Mouse (Mus musculus) heart, adult 2 months (tissue): ENCODE measurements around the gene Arl2. TPM values are rescaled to one million over a fixed set of nuclear protein-coding genes. Genes with fewer than 3 reads are reported as not detected.

Experiments used
- DNase-seq, 2 experiments: peaks; one replicate each; pipeline ENCODE4 v3.0.0; 2021
- H3K27ac ChIP-seq: fragments of 200-600 bp; 2 replicates; pipeline ENCODE4 v1.8.1; 2022
- H3K27me3 ChIP-seq: fragments of 200-500 bp; 2 replicates; pipeline ENCODE4 v1.6.1; 2012; ENCODE audit warnings: mild to moderate bottlenecking, low read length, inconsistent platforms, mixed read lengths; ENCODE audit not compliant: control insufficient read depth, insufficient read depth
- H3K36me3 ChIP-seq: fragments of 200-500 bp; 2 replicates; pipeline ENCODE4 v1.6.1; 2012; ENCODE audit warnings: low read length, inconsistent platforms; ENCODE audit not compliant: control insufficient read depth, insufficient read depth
- H3K4me1 ChIP-seq: fragments of 200-500 bp; 2 replicates; pipeline ENCODE4 v1.6.1; 2011; ENCODE audit warnings: low read length; ENCODE audit not compliant: control insufficient read depth, insufficient read depth
- H3K4me3 ChIP-seq: fragments of 200-600 bp; 2 replicates; pipeline ENCODE4 v1.8.1; 2022
- H3K79me2 ChIP-seq: fragments of 200-500 bp; replicated peaks from 2 replicates; pipeline ENCODE4 v1.6.1; 2012; ENCODE audit warnings: mild to moderate bottlenecking, inconsistent platforms, low read length, moderate library complexity, mixed read lengths; ENCODE audit not compliant: control insufficient read depth, insufficient read depth
- H3K9ac ChIP-seq: fragments of 200-500 bp; 2 replicates; pipeline ENCODE4 v1.6.1; 2012; ENCODE audit warnings: low read depth, mild to moderate bottlenecking, control low read depth, inconsistent platforms, low read length, mixed read lengths
- CTCF ChIP-seq: fragments of 200-600 bp; IDR thresholded peaks from 2 replicates; pipeline ENCODE4 v1.8.1; 2022; ENCODE audit warnings: antibody characterized with exemption, mild to moderate bottlenecking, moderate library complexity
- EP300 ChIP-seq: fragments of 200-500 bp; IDR thresholded peaks from 2 replicates; pipeline ENCODE4 v1.6.1; 2011; ENCODE audit warnings: low read depth, low read length, control low read depth; ENCODE audit not compliant: insufficient read depth
- POLR2A ChIP-seq: fragments of 200-500 bp; IDR thresholded peaks from 2 replicates; pipeline ENCODE4 v1.6.1; 2011; ENCODE audit warnings: mild to moderate bottlenecking, low read depth, low read length, control low read depth; ENCODE audit not compliant: insufficient read depth
- WGBS: fragments of 180-500 bp; shearing (Covaris S2); methylation state at CpG from one replicate; pipeline ENCODE4 v1.1.7; 2018; 5-methylcytosine and 5-hydroxymethylcytosine counted together
- intact Hi-C: fragments of 180-260 bp; cut with DNase I; formaldehyde crosslinking; loops from one replicate; pipeline ENCODE4 v1.15.1; 2025
- long read RNA-seq: library from polyadenylated mRNA; stranded (forward); transcript quantifications from one replicate; pipeline ENCODE4 v2.0.0, GENCODE M21; 2021
- polyA plus RNA-seq: library from polyadenylated mRNA; depleted of rRNA; stranded (reverse); fragments of >200 nt; gene quantifications from 2 replicates; pipeline ENCODE4 v1.2.3, GENCODE M21; 2012; rRNA removed
- total RNA-seq, 2 experiments: library from RNA; stranded (reverse); gene quantifications; 2 replicates each; pipeline ENCODE4 v1.2.3; 2021

The Arl2 gene
- 10 to 100 TPM; 62.1 to 72.9 TPM for total RNA-seq
- 153 and 155 TPM in 2 replicates for polyA plus RNA-seq
- long read RNA-seq, transcript Arl2-201 (5 exons, 1,286 nt) = major isoform, 57 of 62 reads
- long read RNA-seq, partial matches to known transcripts = 3 of 62 reads
- long read RNA-seq, other reads (novel, unspliced or antisense) = 2 of 62 reads

DNA sequence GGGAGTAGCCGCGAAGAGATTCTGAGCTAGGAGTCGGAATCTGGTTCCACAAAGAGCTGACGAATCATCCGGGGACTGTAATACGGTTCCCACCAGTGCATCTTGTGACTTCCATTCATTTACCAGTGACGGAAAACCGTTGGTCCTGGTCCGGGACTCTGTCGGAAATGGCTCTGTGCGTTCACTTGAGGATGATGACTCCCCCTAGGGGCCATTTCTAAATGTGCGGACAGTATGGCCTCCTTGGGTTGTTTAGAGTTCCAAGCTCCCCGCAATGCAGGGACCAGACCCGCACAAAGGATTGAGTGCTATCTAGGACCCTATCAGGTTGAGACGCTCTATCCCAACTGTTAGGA, at the start of gene Arl2:
Gene Arl2 (minus strand): TSS at position 155 of the 356 bp plus-strand sequence.
- peak in 1 of 2 experiments; percentile 79 for DNase-seq
- no peaks in the 10 kb centered on the region for H3K27me3 ChIP-seq
- TF ChIP-seq CTCF (peak; percentile 67), POLR2A (no peak), EP300 (no peak)
- intact Hi-C loops = loop anchor here (2.0 kb wide), 1 partner anchor 95 kb away; no protein-coding TSS in a partner anchor
- WGBS = 1% methylated on average over 15 of the region's 15 CpGs
- peak within 1 kb of the TSS; percentile 94 for H3K4me3 ChIP-seq
- H3K4me1 ChIP-seq = peaks cover 1% of the 10 kb centered on the region; the same call in 1 of the 2 replicates
- H3K36me3 ChIP-seq = no peaks in the 10 kb centered on the region
- peak within 1 kb of the TSS; percentile 97 for H3K27ac ChIP-seq
- no peaks in the 10 kb centered on the region for H3K79me2 ChIP-seq
- peak within 1 kb of the TSS; percentile 90 for H3K9ac ChIP-seq

DNA sequence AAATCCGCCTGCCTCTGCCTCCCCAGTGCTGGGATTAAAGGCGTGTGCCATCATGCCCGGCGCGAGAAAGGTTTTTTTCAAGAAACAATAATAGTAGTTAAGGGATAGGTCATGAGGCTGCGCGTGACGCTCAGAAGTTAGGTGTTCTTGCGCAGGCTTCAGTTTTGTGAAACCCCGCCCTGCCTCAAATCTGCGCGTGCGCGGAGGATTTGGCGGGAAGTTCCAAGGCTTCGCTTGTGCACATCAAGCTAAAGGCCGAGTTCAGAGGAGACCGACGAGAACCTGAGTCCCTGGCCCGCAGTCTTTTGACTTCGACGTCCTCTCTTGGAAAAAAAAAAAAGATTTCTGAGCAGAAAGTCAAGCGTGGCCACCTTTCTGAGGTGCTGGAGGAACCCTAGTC, 42.8 kb upstream of the Arl2 start, which contains the start of gene Majin:
Gene Majin (plus strand): TSS at position 258 of the 400 bp plus-strand sequence.
- intact Hi-C loops = no loop called here
- no peaks in the 10 kb centered on the region for H3K27me3 ChIP-seq
- no peak for DNase-seq

DNA sequence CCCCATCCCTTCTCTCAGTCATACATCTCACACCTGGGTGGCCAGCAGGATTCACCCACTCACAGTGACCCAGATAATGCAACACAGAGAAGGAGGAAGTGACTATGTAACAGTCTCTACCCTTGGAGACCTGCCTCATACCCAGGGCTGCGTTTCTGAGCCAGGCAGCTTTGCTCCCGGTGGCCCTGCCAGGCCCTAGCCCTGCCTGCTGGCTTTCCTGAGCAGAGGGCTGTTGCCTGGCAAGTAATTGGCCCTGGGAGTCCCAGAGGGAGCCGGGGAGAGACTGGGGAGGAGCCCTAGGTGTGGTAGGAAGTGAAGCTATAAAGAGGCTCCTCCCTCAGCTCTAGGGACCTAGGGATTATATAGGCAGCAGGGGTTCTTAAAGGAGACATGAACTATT, 41.2 kb upstream of the Arl2 start:
- Histone ChIP-seq H3K9ac (no peak overlapping the region), H3K4me1 (no peaks in the 10 kb centered on the region), H3K27me3 (no peaks in the 10 kb centered on the region), H3K4me3 (no peak overlapping the region), H3K79me2 (no peaks in the 10 kb centered on the region), H3K27ac (no peak overlapping the region), H3K36me3 (no peaks in the 10 kb centered on the region)
- intact Hi-C loops = no loop called here
- whole genome bisulfite sequencing = 9% methylated on average over 3 of the region's 3 CpGs
- no peak for TF ChIP-seq EP300
- no peak for TF ChIP-seq POLR2A
- no peak for TF ChIP-seq CTCF
- no peak for DNase-seq

More for the DNA sequence above, 42.8 kb upstream of the Arl2 start, which contains the start of gene Majin:
- TF ChIP-seq CTCF = no peak
- no peak for TF ChIP-seq POLR2A
- no peak for TF ChIP-seq EP300
- Histone ChIP-seq H3K36me3 (no peaks in the 10 kb centered on the region), H3K4me3 (no peak within 1 kb of the TSS), H3K9ac (no peak within 1 kb of the TSS), H3K79me2 (no peaks in the 10 kb centered on the region), H3K4me1 (no peaks in the 10 kb centered on the region), H3K27ac (no peak within 1 kb of the TSS)
- 83% methylated on average over 23 of the region's 23 CpGs for WGBS

DNA sequence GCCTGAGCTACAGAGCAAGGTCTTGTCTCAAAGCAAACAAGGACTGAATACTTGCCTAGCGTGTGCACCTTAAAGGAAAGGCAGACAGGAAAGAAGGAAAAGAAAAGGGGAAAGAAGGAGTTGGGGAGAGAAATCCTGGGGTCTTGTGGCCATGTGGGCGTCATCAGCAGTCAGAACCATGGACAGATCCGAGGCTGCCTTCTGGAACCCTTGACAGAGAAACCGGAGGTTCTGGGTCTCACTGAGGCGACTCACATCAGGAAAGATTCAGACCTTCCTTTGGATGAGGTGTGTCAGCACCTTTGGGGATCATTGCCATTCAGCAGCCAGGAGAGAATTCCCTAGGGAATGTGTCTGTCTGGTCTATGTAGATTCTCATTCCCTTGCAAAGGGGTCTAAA, 40.3 kb upstream of the Arl2 start:
- 19% methylated on average over 5 of the region's 5 CpGs for WGBS
- Histone ChIP-seq H3K4me1 (no peaks in the 10 kb centered on the region), H3K4me3 (no peak overlapping the region), H3K9ac (no peak overlapping the region), H3K36me3 (no peaks in the 10 kb centered on the region), H3K79me2 (no peaks in the 10 kb centered on the region), H3K27ac (no peak overlapping the region), H3K27me3 (no peaks in the 10 kb centered on the region)
- DNase-seq = no peak
- intact Hi-C loops = no loop called here
- TF ChIP-seq EP300 (no peak), CTCF (no peak), POLR2A (no peak)

DNA sequence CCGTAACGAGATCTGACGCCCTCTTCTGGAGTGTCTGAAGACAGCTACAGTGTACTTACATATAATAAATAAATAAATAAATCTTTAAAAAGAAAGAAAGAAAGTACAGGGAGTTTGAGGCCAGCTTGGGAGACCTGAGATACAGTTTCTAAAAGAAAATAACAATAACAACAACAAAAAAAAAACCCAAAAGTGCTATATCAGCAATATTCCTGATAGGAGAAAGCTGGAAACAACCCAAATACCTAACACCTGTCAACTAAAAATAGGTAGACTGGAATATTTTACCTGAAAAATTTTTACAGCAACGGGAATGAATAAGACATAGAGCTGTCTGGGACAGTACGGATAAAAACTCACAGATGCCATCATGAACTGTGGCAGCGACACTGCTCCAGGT, 37.4 kb upstream of the Arl2 start:
- H3K4me3 ChIP-seq = no peak overlapping the region
- TF ChIP-seq POLR2A = no peak
- no peak for TF ChIP-seq CTCF
- no peak for TF ChIP-seq EP300
- no peaks in the 10 kb centered on the region for H3K36me3 ChIP-seq
- intact Hi-C loops = no loop called here
- H3K27me3 ChIP-seq = no peaks in the 10 kb centered on the region
- DNase-seq = no peak
- H3K27ac ChIP-seq = no peak overlapping the region
- H3K9ac ChIP-seq = no peak overlapping the region
- no peaks in the 10 kb centered on the region for H3K4me1 ChIP-seq
- no peaks in the 10 kb centered on the region for H3K79me2 ChIP-seq
- 79% methylated on average over 6 of the region's 6 CpGs for WGBS

DNA sequence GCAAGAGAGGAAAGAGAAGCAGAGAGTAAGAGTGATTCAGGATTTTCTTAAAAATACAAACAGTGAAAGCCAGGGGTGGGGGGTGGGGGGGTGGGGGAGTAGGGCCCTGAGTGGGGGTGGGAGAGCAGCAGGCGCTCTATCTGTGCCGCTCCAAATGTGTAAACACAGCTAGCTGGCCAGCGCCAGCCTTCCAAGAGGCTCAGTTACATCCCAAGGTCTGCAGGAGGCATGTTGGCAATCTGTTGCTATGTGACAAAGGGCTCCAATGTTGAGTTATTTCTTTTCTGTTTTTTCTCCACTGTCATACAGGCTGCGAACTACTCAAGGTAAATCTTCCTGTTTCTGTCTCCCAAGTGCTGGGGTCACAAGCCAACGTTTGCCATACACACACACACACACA, 33.4 kb upstream of the Arl2 start:
- Histone ChIP-seq H3K4me1 (no peaks in the 10 kb centered on the region), H3K9ac (no peak overlapping the region), H3K36me3 (no peaks in the 10 kb centered on the region), H3K79me2 (no peaks in the 10 kb centered on the region), H3K27me3 (no peaks in the 10 kb centered on the region; the same call in 1 of the 2 replicates), H3K27ac (no peak overlapping the region), H3K4me3 (no peak overlapping the region)
- intact Hi-C loops = no loop called here
- 25% methylated on average over 5 of the region's 5 CpGs for WGBS
- no peak for DNase-seq
- TF ChIP-seq CTCF (no peak), EP300 (no peak), POLR2A (no peak)
